Mouse (Mus musculus): ENCODE measurements around the gene Apobec4. TPM values are rescaled to one million over a fixed set of nuclear protein-coding genes. Genes with fewer than 3 reads are reported as not detected.

Apobec4 gene
- polyA plus RNA-seq, 1 experiment from 2014 or later: 0.11 TPM

DNA sequence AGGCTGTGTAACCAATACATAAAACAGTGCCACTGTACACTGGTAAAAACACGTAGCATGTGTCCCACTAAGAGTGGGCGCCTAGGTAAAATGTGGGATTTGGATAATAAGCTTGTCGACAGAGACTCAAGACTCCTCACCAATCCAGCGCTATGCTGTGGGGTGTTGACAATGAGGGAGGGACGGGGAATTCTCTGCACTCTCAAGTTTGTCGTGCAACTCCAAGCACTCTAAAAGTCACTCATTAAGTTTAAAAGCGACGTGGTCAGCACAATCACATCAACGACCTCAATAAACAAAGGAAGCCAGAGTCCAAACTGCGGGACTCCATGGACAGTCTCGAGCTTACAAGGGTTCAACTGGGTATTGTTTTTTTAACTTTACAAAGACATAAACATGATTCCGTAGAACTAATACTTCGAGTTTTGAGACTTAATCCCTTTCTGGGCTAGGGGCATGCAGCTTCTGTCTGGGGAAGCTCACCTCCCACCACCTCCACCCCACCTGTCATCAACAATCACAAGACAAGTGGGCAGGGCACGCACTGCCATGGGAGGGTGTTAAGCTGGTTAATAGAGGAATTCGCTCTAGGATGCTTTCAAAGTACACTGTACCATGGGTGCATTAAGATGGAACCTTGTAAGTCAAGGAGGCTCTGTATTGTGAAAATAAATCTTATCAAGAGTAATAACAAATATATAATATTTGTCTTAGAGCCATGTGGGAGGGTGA is 7.1 kb upstream of the Apobec4 start:
- Histone ChIP-seq H3K27ac (ENCODE audit: low read depth) (no peak overlapping the region), H3K36me3 (ENCODE audit: control insufficient read depth, insufficient read depth, low read length) (no peaks in the 10 kb centered on the region), H3K9me3 (ENCODE audit: control insufficient read depth, low read length) (no peaks in the 10 kb centered on the region), H3K4me1 (replicated peaks; ENCODE audit: control insufficient read depth, insufficient read depth, low read length) (no peaks in the 10 kb centered on the region), H3K9ac (ENCODE audit: low read length) (no peak overlapping the region), H3K4me2 (ENCODE audit: low read length) (no peak overlapping the region), H3K4me3 (ENCODE audit: low read depth, low read length) (no peak overlapping the region), H3K27me3 (replicated peaks; ENCODE audit: control insufficient read depth, insufficient read depth, low read length) (no peaks in the 10 kb centered on the region)
- WGBS: 51% methylated on average over 15 of the region's 15 CpGs
- ATAC-seq (replicated peaks; ENCODE audit: low FRiP score, low TSS enrichment, low read depth) (no peak), DNase-seq (ENCODE audit: low spot score) (no peak)

DNA sequence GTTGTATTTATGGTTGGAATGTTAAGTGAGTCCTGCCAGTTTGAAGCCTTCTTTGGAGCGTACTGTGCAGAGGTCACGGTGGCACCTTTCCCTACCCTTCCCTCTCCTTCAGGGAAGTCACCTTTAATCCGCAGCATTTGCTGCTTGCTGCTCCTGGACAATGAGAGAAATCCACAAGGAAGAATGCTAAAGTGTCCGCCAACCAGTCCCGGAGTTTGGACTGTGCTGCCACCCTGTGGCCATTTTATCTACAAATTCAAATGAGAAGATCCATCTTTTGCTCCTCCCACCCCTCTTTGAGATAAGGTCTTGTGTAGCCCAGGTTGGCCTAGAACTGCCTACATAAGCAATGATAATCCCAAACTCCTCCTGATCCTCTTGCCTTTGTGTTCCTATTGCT is 3.9 kb upstream of the Apobec4 start:
- no peak overlapping the region for H3K4me2 ChIP-seq (ENCODE audit: low read length)
- H3K9ac ChIP-seq (ENCODE audit: low read length): no peak overlapping the region
- no peak overlapping the region for H3K27ac ChIP-seq (ENCODE audit: low read depth)
- no peaks in the 10 kb centered on the region for H3K27me3 ChIP-seq (replicated peaks; ENCODE audit: control insufficient read depth, insufficient read depth, low read length)
- peak; percentile 91 for DNase-seq (ENCODE audit: low spot score)
- no peak; the same call in 1 of the 2 replicates for ATAC-seq (replicated peaks; ENCODE audit: low FRiP score, low TSS enrichment, low read depth)
- 8% methylated on average over 5 of the region's 5 CpGs for WGBS
- H3K9me3 ChIP-seq (ENCODE audit: control insufficient read depth, low read length): no peaks in the 10 kb centered on the region
- H3K36me3 ChIP-seq (ENCODE audit: control insufficient read depth, insufficient read depth, low read length): no peaks in the 10 kb centered on the region
- no peak overlapping the region for H3K4me3 ChIP-seq (ENCODE audit: low read depth, low read length)
- no peaks in the 10 kb centered on the region for H3K4me1 ChIP-seq (replicated peaks; ENCODE audit: control insufficient read depth, insufficient read depth, low read length)

DNA sequence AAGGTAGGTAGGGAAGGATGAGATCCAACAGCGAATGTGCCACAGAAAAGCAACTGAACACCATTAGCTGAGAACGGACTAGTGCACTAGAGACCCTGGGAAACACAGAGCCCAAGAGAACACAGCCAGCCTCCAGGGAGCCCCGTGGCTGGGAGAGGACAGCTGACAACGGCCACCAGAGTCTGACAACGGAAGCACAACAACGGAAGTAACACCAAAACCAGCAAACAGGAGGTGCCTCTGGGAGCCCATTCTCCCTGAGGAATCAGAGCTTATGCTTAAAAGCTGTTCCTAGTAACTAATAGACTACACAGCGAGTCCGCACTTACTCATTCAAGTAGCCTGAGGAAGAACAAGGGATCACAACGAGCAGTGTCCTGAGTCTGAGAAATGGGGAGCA is 1.1 kb upstream of the Apobec4 start:
- Histone ChIP-seq H3K27me3 (replicated peaks; ENCODE audit: control insufficient read depth, insufficient read depth, low read length) (no peaks in the 10 kb centered on the region), H3K4me1 (replicated peaks; ENCODE audit: control insufficient read depth, insufficient read depth, low read length) (no peaks in the 10 kb centered on the region), H3K4me3 (ENCODE audit: low read depth, low read length) (no peak overlapping the region), H3K27ac (ENCODE audit: low read depth) (no peak overlapping the region), H3K4me2 (ENCODE audit: low read length) (no peak overlapping the region), H3K9ac (ENCODE audit: low read length) (no peak overlapping the region), H3K36me3 (ENCODE audit: control insufficient read depth, insufficient read depth, low read length) (no peaks in the 10 kb centered on the region), H3K9me3 (ENCODE audit: control insufficient read depth, low read length) (no peaks in the 10 kb centered on the region)
- DNase-seq (ENCODE audit: low spot score) (no peak), ATAC-seq (replicated peaks; ENCODE audit: low FRiP score, low TSS enrichment, low read depth) (no peak)
- 75% methylated on average over 9 of the region's 9 CpGs for WGBS

DNA sequence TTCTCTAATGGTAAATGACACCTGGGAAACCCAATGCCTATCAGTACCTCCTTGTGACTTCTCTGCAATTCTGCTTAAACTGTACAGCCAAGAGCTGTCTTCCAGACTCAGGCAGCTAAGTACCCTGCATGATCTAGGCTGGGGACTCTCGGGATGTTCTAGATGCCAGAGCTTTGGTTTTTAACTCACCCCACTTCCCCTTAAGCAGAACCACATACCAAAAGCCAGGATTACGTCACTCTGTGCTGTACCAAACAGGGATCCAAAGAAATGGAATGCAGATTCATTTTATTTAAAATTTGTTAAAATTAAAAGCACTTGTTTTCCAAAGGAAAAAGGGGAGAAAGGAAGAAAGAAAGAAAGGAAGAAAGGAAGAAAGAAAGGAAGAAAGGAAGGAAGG is 11.4 kb downstream of the Apobec4 start:
- WGBS: 76% methylated on average over 2 of the region's 2 CpGs
- no peak for ATAC-seq (replicated peaks; ENCODE audit: low FRiP score, low TSS enrichment, low read depth)
- no peak for DNase-seq (ENCODE audit: low spot score)

DNA sequence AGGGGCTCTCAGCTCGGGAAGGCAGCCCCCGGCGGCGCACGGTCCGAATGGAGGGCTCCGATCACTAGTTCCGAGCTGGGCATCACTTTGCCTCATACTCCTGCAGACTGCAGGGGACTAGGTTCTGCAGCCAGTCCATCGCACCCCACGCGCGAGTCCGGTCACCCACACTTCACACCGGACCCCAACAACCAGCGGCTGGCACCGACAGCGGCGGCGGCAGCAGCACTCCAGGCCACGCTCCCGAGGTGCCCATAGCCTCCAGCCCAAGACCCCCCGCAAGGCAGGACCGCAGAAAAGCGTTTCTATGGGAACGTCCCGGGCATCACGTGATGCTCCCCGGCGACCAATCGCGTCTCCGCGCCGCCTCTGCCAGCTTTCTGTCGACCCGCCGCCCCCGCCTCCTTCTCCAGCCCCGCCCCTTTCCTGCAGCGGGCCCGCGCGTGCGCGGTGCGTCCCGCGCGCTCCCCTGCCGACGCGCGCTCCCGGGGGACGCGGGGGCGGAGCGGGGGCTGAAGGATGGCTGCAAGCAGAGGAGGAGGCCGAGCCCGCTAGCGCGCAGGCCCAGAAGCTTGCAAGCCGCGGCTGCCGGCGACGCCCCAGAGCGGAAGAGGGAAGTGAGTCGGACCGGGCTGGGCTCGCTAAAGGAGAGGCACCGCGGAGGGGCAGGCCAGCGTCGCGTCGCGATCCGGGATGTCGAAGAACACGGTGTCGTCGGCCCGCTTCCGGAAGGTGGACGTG is 15.9 kb downstream of the Apobec4 start, which contains the start of the genes Rgl1 and Arpc5:
TSS of gene Rgl1 (minus strand) at position 320 of the 741 bp plus-strand sequence.
TSS of gene Arpc5 (plus strand) at position 511 of the 741 bp plus-strand sequence.
- under 1% methylated on average over 75 of the region's 86 CpGs for WGBS
- H3K9me3 ChIP-seq (ENCODE audit: control insufficient read depth, low read length): no peaks in the 10 kb centered on the region

More for the DNA sequence above, 11.4 kb downstream of the Apobec4 start:
- Histone ChIP-seq H3K9ac (ENCODE audit: low read length) (no peak overlapping the region), H3K9me3 (ENCODE audit: control insufficient read depth, low read length) (no peaks in the 10 kb centered on the region), H3K4me3 (ENCODE audit: low read depth, low read length) (no peak overlapping the region), H3K4me2 (ENCODE audit: low read length) (no peak overlapping the region), H3K27ac (ENCODE audit: low read depth) (no peak overlapping the region), H3K4me1 (replicated peaks; ENCODE audit: control insufficient read depth, insufficient read depth, low read length) (0 out of 2 replicates have a peak, but pooled peaks cover 5% of the 10 kb centered on the region), H3K36me3 (ENCODE audit: control insufficient read depth, insufficient read depth, low read length) (no peaks in the 10 kb centered on the region), H3K27me3 (replicated peaks; ENCODE audit: control insufficient read depth, insufficient read depth, low read length) (peaks cover 13% of the 10 kb centered on the region; the same call in 1 of the 2 replicates)

DNA sequence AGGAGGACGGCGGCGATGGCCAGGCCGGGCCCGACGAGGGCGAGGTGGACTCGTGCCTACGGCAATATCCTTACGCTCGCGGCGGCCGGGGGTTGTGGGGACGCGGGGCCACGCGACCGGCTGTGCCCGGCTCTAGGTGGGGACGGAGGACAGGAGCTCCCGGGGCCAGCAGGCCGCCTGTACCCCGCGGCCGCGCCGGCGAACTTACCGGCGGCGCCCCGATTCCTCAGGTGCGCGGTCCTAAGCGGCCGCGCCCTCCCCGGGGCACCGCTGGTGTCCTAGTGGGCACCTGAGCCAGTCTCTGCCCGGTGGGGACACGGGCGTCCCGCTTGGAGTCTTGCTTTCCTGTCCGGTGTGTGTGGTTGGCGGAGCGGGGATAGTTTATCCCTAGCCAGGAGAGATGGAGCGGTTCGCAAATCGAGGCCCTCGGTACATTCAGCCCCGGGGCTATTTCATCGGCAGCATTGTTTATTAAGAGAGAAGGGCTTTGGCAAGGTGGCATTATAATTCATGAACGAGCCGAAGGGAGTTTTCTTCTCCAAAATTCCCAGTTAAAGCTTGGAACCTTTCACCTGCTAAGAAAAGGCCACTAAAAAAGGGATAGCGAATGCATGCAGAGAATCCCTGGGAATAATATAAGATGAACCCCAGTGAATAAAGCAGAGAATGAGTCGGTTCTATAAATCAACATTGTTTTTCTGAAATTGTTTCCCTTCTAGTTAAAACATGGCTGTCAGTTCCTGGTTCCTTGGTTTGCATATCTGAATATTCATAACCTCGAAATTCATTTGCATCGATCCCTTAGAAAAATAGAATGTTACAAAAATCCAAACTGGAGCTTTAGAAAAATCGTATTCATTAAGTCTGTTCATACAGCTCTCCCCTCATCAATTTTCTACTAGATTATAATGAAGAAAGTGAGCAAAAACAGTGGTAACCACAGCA is 16.7 kb downstream of the Apobec4 start:
- peak overlapping the region; percentile 96 for H3K4me3 ChIP-seq (ENCODE audit: low read depth, low read length)
- 0 out of 2 replicates have a peak, but pooled peaks cover 5% of the 10 kb centered on the region for H3K4me1 ChIP-seq (replicated peaks; ENCODE audit: control insufficient read depth, insufficient read depth, low read length)
- H3K27me3 ChIP-seq (replicated peaks; ENCODE audit: control insufficient read depth, insufficient read depth, low read length): peaks cover 13% of the 10 kb centered on the region; the same call in 1 of the 2 replicates
- H3K9ac ChIP-seq (ENCODE audit: low read length): peak overlapping the region; percentile 91
- DNase-seq (ENCODE audit: low spot score) (peak; percentile 77), ATAC-seq (replicated peaks; ENCODE audit: low FRiP score, low TSS enrichment, low read depth) (peak; percentile 68)
- peak overlapping the region; percentile 79 for H3K27ac ChIP-seq (ENCODE audit: low read depth)
- 1% methylated on average over 60 of the region's 60 CpGs for WGBS
- H3K4me2 ChIP-seq (ENCODE audit: low read length): peak overlapping the region; percentile 67
- H3K36me3 ChIP-seq (ENCODE audit: control insufficient read depth, insufficient read depth, low read length): peaks cover 30% of the 10 kb centered on the region
- H3K9me3 ChIP-seq (ENCODE audit: control insufficient read depth, low read length): no peaks in the 10 kb centered on the region

More for the DNA sequence above, 15.9 kb downstream of the Apobec4 start, which contains the start of the genes Rgl1 and Arpc5:
- peak; percentile 96 for ATAC-seq (replicated peaks; ENCODE audit: low FRiP score, low TSS enrichment, low read depth)
- H3K9ac ChIP-seq (ENCODE audit: low read length): peak within 1 kb of the TSS; percentile 91
- H3K36me3 ChIP-seq (ENCODE audit: control insufficient read depth, insufficient read depth, low read length): peaks cover 21% of the 10 kb centered on the region
- peak within 1 kb of the TSS; percentile 97 for H3K4me2 ChIP-seq (ENCODE audit: low read length)
- H3K27ac ChIP-seq (ENCODE audit: low read depth): peak within 1 kb of the TSS; percentile 79
- H3K27me3 ChIP-seq (replicated peaks; ENCODE audit: control insufficient read depth, insufficient read depth, low read length): peaks cover 13% of the 10 kb centered on the region; the same call in 1 of the 2 replicates
- DNase-seq (ENCODE audit: low spot score): peak; percentile 94
- H3K4me1 ChIP-seq (replicated peaks; ENCODE audit: control insufficient read depth, insufficient read depth, low read length): 0 out of 2 replicates have a peak, but pooled peaks cover 5% of the 10 kb centered on the region
- peak within 1 kb of the TSS; percentile 96 for H3K4me3 ChIP-seq (ENCODE audit: low read depth, low read length)

DNA sequence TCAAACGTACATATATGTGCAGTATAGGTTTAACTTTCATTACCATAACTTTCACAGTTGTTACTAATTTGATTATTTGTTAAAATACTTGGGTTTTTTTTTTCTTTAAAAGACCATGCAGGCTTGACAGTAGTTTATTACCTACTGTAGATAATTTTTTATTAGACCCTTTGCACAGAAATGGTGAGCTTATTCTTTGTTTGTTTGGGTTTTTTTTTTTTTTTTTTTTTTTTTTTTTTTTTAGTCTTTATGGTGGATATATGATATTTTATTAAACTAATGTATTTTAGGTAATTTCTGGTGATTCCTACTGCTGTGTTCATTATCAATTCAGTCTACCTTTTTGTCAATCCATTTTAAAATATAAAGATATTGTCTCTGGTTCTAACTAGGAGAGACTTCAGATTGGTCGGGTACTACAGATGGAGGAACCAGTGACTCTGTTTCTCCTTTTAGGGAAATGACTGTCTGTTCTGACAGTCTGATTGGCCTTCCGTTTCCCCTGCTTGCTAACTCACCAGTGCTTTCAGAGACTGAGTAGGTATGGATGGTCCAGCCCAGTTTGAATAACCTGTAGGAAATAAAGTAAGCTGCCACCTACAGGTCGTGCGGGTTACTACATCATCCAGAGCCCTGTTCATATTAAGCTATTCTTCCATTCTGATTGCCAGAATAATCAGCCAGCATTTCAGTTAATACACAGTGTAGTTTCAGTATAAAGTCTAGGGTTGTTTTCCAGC is 17.6 kb downstream of the Apobec4 start:
- peak; percentile 37; the same call in 1 of the 2 replicates for ATAC-seq (replicated peaks; ENCODE audit: low FRiP score, low TSS enrichment, low read depth)
- 10% methylated on average over 5 of the region's 5 CpGs for WGBS
- 0 out of 2 replicates have a peak, but pooled peaks cover 5% of the 10 kb centered on the region for H3K4me1 ChIP-seq (replicated peaks; ENCODE audit: control insufficient read depth, insufficient read depth, low read length)

More for the DNA sequence above, 17.6 kb downstream of the Apobec4 start:
- DNase-seq (ENCODE audit: low spot score): peak; percentile 92
- H3K27ac ChIP-seq (ENCODE audit: low read depth): no peak overlapping the region
- H3K36me3 ChIP-seq (ENCODE audit: control insufficient read depth, insufficient read depth, low read length): peaks cover 38% of the 10 kb centered on the region
- H3K27me3 ChIP-seq (replicated peaks; ENCODE audit: control insufficient read depth, insufficient read depth, low read length): peaks cover 13% of the 10 kb centered on the region; the same call in 1 of the 2 replicates
- no peak overlapping the region; the same call in 1 of the 2 replicates for H3K9ac ChIP-seq (ENCODE audit: low read length)
- peak overlapping the region; percentile 96 for H3K4me3 ChIP-seq (ENCODE audit: low read depth, low read length)
- peak overlapping the region; percentile 67 for H3K4me2 ChIP-seq (ENCODE audit: low read length)
- H3K9me3 ChIP-seq (ENCODE audit: control insufficient read depth, low read length): no peaks in the 10 kb centered on the region

All from intestine, embryonic 14.5 days (tissue).